Mouse (Mus musculus) CH12.LX (cell line): ENCODE results near the gene Kansl3. TPM values are rescaled to one million over a fixed set of nuclear protein-coding genes. Genes with fewer than 3 reads are reported as not detected.
A peak's percentile ranks its signal among the peaks of the same experiment; 100 is the strongest.

Experiments
- DNase-seq: peaks from one replicate; pipeline ENCODE4 v3.0.0-alpha.2; 2013; ENCODE audit errors: extremely low read depth
- H3K27ac ChIP-seq: 2 replicates; pipeline ENCODE4 v1.5.1; 2012; ENCODE audit warnings: low read depth, mild to moderate bottlenecking, control low read depth, moderate library complexity; ENCODE audit not compliant: insufficient read depth
- H3K27me3 ChIP-seq: replicated peaks from 2 replicates; pipeline ENCODE3; 2012; ENCODE audit warnings: inconsistent platforms
- H3K36me3 ChIP-seq, 2 experiments: replicated peaks in 1 of 2; 2 replicates each; pipeline versions ENCODE3 to v1.6.1; 2012; ENCODE audit warnings: inconsistent platforms in 1 of 2, low read length in 1 of 2, mild to moderate bottlenecking in 1 of 2, mixed read lengths in 1 of 2, moderate library complexity in 1 of 2; ENCODE audit not compliant: control insufficient read depth in 1 of 2, insufficient read depth in 1 of 2
- H3K4me1 ChIP-seq, 2 experiments: 2 replicates each; pipeline ENCODE4 v1.6.1; 2012; ENCODE audit warnings: inconsistent platforms in 1 of 2, moderate library complexity in 1 of 2; ENCODE audit not compliant: insufficient read depth in 2 of 2, control insufficient read depth in 1 of 2
- H3K4me2 ChIP-seq: 2 replicates; pipeline ENCODE4 v1.6.1; 2012; ENCODE audit warnings: low read depth, mild to moderate bottlenecking, control low read depth; ENCODE audit not compliant: poor library complexity, insufficient read depth, severe bottlenecking
- H3K4me3 ChIP-seq, 3 experiments: fragments of 150-350 bp in 1 of 3; sonication (generic) in 1 of 3; replicated peaks in 1 of 3; 2 replicates each; pipeline versions ENCODE3 to v1.5.1; 2011 to 2012; ENCODE audit warnings: low read depth in 2 of 3, low read length in 2 of 3, mild to moderate bottlenecking in 2 of 3, moderate library complexity in 2 of 3, control low read depth in 1 of 3, improper control_type of control experiment in 1 of 3, inconsistent platforms in 1 of 3, mixed read lengths in 1 of 3; ENCODE audit not compliant: poor library complexity in 1 of 3
- H3K79me2 ChIP-seq: replicated peaks from 2 replicates; pipeline ENCODE4 v1.6.1; 2012; ENCODE audit warnings: mild to moderate bottlenecking, moderate library complexity; ENCODE audit not compliant: control insufficient read depth, poor library complexity, insufficient read depth, severe bottlenecking; ENCODE audit errors: extremely low read depth
- H3K9ac ChIP-seq: 2 replicates; pipeline ENCODE4 v1.6.1; 2012; ENCODE audit warnings: low read depth, mild to moderate bottlenecking, control low read depth, moderate library complexity; ENCODE audit not compliant: insufficient read depth
- H3K9me3 ChIP-seq: replicated peaks from 2 replicates; pipeline ENCODE3; 2012; ENCODE audit warnings: low read length, inconsistent platforms, mixed read lengths
- BHLHE40 ChIP-seq: IDR thresholded peaks from 2 replicates; pipeline ENCODE4 v1.6.1; 2011; ENCODE audit warnings: mild to moderate bottlenecking, low read depth, low read length, improper control_type of control experiment
- CHD1 ChIP-seq: IDR thresholded peaks from 2 replicates; pipeline ENCODE4 v1.6.1; 2012; ENCODE audit warnings: low read depth, low read length, improper control_type of control experiment, inconsistent platforms
- CHD2 ChIP-seq: IDR thresholded peaks from 2 replicates; pipeline ENCODE4 v1.6.1; 2011; ENCODE audit warnings: low read length, improper control_type of control experiment
- CTCF ChIP-seq, 2 experiments: IDR thresholded peaks in 1 of 2; conservative IDR thresholded peaks in 1 of 2; 2 replicates each; pipeline ENCODE4 v1.5.1; 2011 to 2012; ENCODE audit warnings: low read depth in 2 of 2, low read length in 2 of 2, improper control_type of control experiment in 1 of 2, inconsistent platforms in 1 of 2, mild to moderate bottlenecking in 1 of 2, moderate library complexity in 1 of 2
- E2F4 ChIP-seq: IDR thresholded peaks from 2 replicates; pipeline ENCODE4 v1.6.1; 2011; ENCODE audit warnings: low read depth, low read length, improper control_type of control experiment; ENCODE audit not compliant: insufficient replicate concordance
- ELF1 ChIP-seq: IDR thresholded peaks from 2 replicates; pipeline ENCODE4 v1.6.1; 2014; ENCODE audit warnings: low read depth, mild to moderate bottlenecking, inconsistent platforms, low read length, improper control_type of control experiment
- EP300 ChIP-seq: IDR thresholded peaks from 2 replicates; pipeline ENCODE4 v1.6.1; 2011; ENCODE audit warnings: low read length, improper control_type of control experiment
- ETS1 ChIP-seq: conservative IDR thresholded peaks from 2 replicates; pipeline ENCODE4 v1.6.1; 2012; ENCODE audit warnings: low read depth, mild to moderate bottlenecking, inconsistent platforms, low read length, improper control_type of control experiment, moderate library complexity
- GABPA ChIP-seq: IDR thresholded peaks from 2 replicates; pipeline ENCODE4 v1.6.1; 2012; ENCODE audit warnings: low read depth, low read length, improper control_type of control experiment, inconsistent platforms; ENCODE audit not compliant: insufficient replicate concordance
- HCFC1 ChIP-seq: IDR thresholded peaks from 2 replicates; pipeline ENCODE4 v1.6.1; 2012; ENCODE audit warnings: low read depth, mild to moderate bottlenecking, inconsistent platforms, low read length, improper control_type of control experiment
- IRF4 ChIP-seq: IDR thresholded peaks from 2 replicates; pipeline ENCODE4 v1.6.1; 2014; ENCODE audit warnings: low read depth, mild to moderate bottlenecking, inconsistent platforms, low read length, improper control_type of control experiment
- JUN ChIP-seq: IDR thresholded peaks from 2 replicates; pipeline ENCODE4 v1.6.1; 2011; ENCODE audit warnings: low read depth, mild to moderate bottlenecking, low read length, improper control_type of control experiment, moderate library complexity; ENCODE audit not compliant: insufficient read depth
- JUND ChIP-seq: conservative IDR thresholded peaks from 2 replicates; pipeline ENCODE4 v1.6.1; 2011; ENCODE audit warnings: low read depth, low read length, improper control_type of control experiment
- KAT2A ChIP-seq: IDR thresholded peaks from 2 replicates; pipeline ENCODE4 v1.6.1; 2012; ENCODE audit warnings: low read length, improper control_type of control experiment, inconsistent platforms; ENCODE audit not compliant: insufficient replicate concordance
- MAFK ChIP-seq: IDR thresholded peaks from 2 replicates; pipeline ENCODE4 v1.6.1; 2011; ENCODE audit warnings: low read length, improper control_type of control experiment; ENCODE audit not compliant: insufficient replicate concordance
- MAX ChIP-seq: IDR thresholded peaks from 2 replicates; pipeline ENCODE4 v1.6.1; 2011; ENCODE audit warnings: low read length, improper control_type of control experiment
- MAZ ChIP-seq: IDR thresholded peaks from 2 replicates; pipeline ENCODE4 v1.6.1; 2012; ENCODE audit warnings: low read depth, mild to moderate bottlenecking, inconsistent platforms, low read length, improper control_type of control experiment, moderate library complexity
- MEF2A ChIP-seq: IDR thresholded peaks from 2 replicates; pipeline ENCODE4 v1.6.1; 2014; ENCODE audit warnings: low read depth, mild to moderate bottlenecking, inconsistent platforms, low read length, improper control_type of control experiment, borderline replicate concordance
- MXI1 ChIP-seq: IDR thresholded peaks from 2 replicates; pipeline ENCODE4 v1.6.1; 2011; ENCODE audit warnings: mild to moderate bottlenecking, low read depth, low read length, improper control_type of control experiment
- MYC ChIP-seq: IDR thresholded peaks from 2 replicates; pipeline ENCODE4 v1.6.1; 2011; ENCODE audit warnings: low read depth, mild to moderate bottlenecking, improper control_type of control experiment, low read length
- NELFE ChIP-seq: IDR thresholded peaks from 2 replicates; pipeline ENCODE4 v1.6.1; 2011; ENCODE audit warnings: low read depth, low read length, improper control_type of control experiment
- NRF1 ChIP-seq: IDR thresholded peaks from 2 replicates; pipeline ENCODE4 v1.6.1; 2014; ENCODE audit warnings: low read depth, mild to moderate bottlenecking, inconsistent platforms, low read length, improper control_type of control experiment, moderate library complexity
- PAX5 ChIP-seq: IDR thresholded peaks from 2 replicates; pipeline ENCODE4 v1.6.1; 2012; ENCODE audit warnings: low read length, inconsistent platforms, mixed read lengths
- POLR2A ChIP-seq: IDR thresholded peaks from 2 replicates; pipeline ENCODE4 v1.6.1; 2011; ENCODE audit warnings: low read depth, mild to moderate bottlenecking, improper control_type of control experiment, low read length
- POLR2AphosphoS2 ChIP-seq: IDR thresholded peaks from 2 replicates; pipeline ENCODE4 v1.6.1; 2011; ENCODE audit warnings: low read depth, low read length, improper control_type of control experiment
- RAD21 ChIP-seq: IDR thresholded peaks from 2 replicates; pipeline ENCODE4 v1.6.1; 2011; ENCODE audit warnings: low read depth, mild to moderate bottlenecking, low read length, improper control_type of control experiment, moderate library complexity
- RCOR1 ChIP-seq: conservative IDR thresholded peaks from 2 replicates; pipeline ENCODE4 v1.6.1; 2012; ENCODE audit warnings: low read depth, mild to moderate bottlenecking, inconsistent platforms, low read length, improper control_type of control experiment
- SIN3A ChIP-seq: IDR thresholded peaks from 2 replicates; pipeline ENCODE4 v1.6.1; 2012; ENCODE audit warnings: low read length, improper control_type of control experiment, inconsistent platforms
- SMC3 ChIP-seq: IDR thresholded peaks from 2 replicates; pipeline ENCODE4 v1.6.1; 2011; ENCODE audit warnings: low read depth, low read length, improper control_type of control experiment
- TBP ChIP-seq: conservative IDR thresholded peaks from 2 replicates; pipeline ENCODE4 v1.6.1; 2011; ENCODE audit warnings: low read depth, low read length, improper control_type of control experiment
- TCF12 ChIP-seq: IDR thresholded peaks from 2 replicates; pipeline ENCODE4 v1.6.1; 2014; ENCODE audit warnings: low read depth, mild to moderate bottlenecking, inconsistent platforms, low read length, improper control_type of control experiment
- UBTF ChIP-seq: IDR thresholded peaks from 2 replicates; pipeline ENCODE4 v1.6.1; 2012; ENCODE audit warnings: low read depth, mild to moderate bottlenecking, inconsistent platforms, low read length, improper control_type of control experiment, moderate library complexity
- USF1 ChIP-seq: IDR thresholded peaks from 2 replicates; pipeline ENCODE4 v1.6.1; 2014; ENCODE audit warnings: low read depth, mild to moderate bottlenecking, inconsistent platforms, low read length, improper control_type of control experiment
- USF2 ChIP-seq: conservative IDR thresholded peaks from 2 replicates; pipeline ENCODE4 v1.6.1; 2011; ENCODE audit warnings: low read depth, low read length, improper control_type of control experiment
- ZC3H11A ChIP-seq: IDR thresholded peaks from 2 replicates; pipeline ENCODE4 v1.6.1; 2012; ENCODE audit warnings: low read depth, mild to moderate bottlenecking, inconsistent platforms, low read length, improper control_type of control experiment
- ZKSCAN1 ChIP-seq: IDR thresholded peaks from 2 replicates; pipeline ENCODE4 v1.6.1; 2012; ENCODE audit warnings: low read depth, inconsistent platforms, low read length, improper control_type of control experiment, borderline replicate concordance
- ZMIZ1 ChIP-seq: IDR thresholded peaks from 2 replicates; pipeline ENCODE4 v1.6.1; 2012; ENCODE audit warnings: low read depth, mild to moderate bottlenecking, inconsistent platforms, low read length, improper control_type of control experiment
- ZNF384 ChIP-seq: IDR thresholded peaks from 2 replicates; pipeline ENCODE4 v1.6.1; 2012; ENCODE audit warnings: low read depth, low read length, improper control_type of control experiment, inconsistent platforms
- dilution Hi-C: fragments of 300-500 bp; cut with MboI; formaldehyde crosslinking; loops from 2 replicates; pipeline ENCODE4 v1.14.3; 2020; ENCODE audit warnings: low sequenced_read_pairs; ENCODE audit not compliant: extremely low pct_unique_long_range_greater_than_20kb, extremely low pct_ligation_motif_present
- in situ Hi-C: fragments of 300-500 bp; cut with MboI; formaldehyde crosslinking; loops from 3 replicates; pipeline ENCODE4 v1.14.3; 2019; ENCODE audit warnings: low sequenced_read_pairs, low pct_ligation_motif_present, low pct_unique_long_range_greater_than_20kb, mixed read lengths
- polyA plus RNA-seq: library from polyadenylated mRNA; unstranded; fragments of >175 nt; gene quantifications from 2 replicates; pipeline ENCODE4 v1.2.1, GENCODE M21; 2012; ENCODE audit warnings: low read depth; ENCODE audit not compliant: insufficient read length
- total RNA-seq, 2 experiments: library from RNA; depleted of rRNA; stranded (reverse); fragments of 300-350 nt in 1 of 2; fragments of >200 nt in 1 of 2; gene quantifications; 2 replicates each; pipeline ENCODE4 v1.2.3; 2012 to 2014

Gene Kansl3
- 16.5 and 17.0 TPM in 2 replicates for total RNA-seq (2012; rRNA removed)
- total RNA-seq (2014; rRNA removed): 14.3 TPM in 2 replicates
- 19.7 and 21.2 TPM in 2 replicates for polyA plus RNA-seq

DNA sequence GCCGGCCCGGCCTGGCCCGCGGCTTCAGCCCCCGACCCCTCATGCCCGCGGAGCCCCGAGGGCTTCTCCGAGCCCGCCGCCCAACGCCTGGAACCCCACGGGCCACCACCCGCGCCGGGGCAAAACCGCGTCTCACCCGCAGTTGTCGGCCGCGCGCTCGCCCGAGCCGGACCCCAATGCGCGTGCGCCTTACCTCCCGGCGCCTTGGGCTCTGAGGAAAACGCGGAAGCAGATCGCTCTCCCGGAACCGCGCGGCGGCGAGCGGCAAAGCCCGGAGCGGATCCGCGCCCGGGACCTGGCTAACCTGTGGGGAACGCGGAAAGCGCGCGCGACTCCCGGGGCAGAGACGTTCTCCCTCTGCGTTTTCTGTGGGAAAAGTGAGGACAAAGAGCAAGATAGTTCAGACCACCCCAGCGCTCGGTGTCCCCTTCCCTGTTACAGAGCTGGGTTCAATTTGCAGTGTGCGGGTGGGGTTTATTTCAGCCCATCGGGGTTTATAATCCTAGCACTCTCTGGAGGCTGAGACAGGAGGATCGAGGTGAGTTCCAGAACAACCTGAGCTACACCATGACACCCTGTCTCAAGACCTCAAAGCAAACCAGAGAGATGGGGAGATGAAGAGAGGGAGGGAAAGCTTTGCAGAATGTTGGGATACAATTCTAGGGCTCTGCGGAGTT, at the start of gene Kansl3:
Gene Kansl3, minus strand, starts transcription at position 213 of the 677 bp plus-strand sequence.
- peak within 1 kb of the TSS; percentile 82 for H3K9ac ChIP-seq
- H3K79me2 ChIP-seq: peaks cover 27% of the 10 kb centered on the region
- H3K4me2 ChIP-seq: peak within 1 kb of the TSS; percentile 69
- in situ Hi-C loops: loop anchor here (10.0 kb wide), 1 partner anchor 106 kb away; the partner anchor contains the start of gene Cnnm4
- DNase-seq: peak; percentile 81
- peak within 1 kb of the TSS; percentile 70 to 85 (median 85) for H3K4me3 ChIP-seq
- H3K27ac ChIP-seq: no peak within 1 kb of the TSS; the same call in 1 of the 2 replicates
- peaks cover 7 to 27% of the 10 kb centered on the region in 2 experiments for H3K36me3 ChIP-seq
- H3K9me3 ChIP-seq: peaks cover 2% of the 10 kb centered on the region
- TF ChIP-seq MAFK: no peak
- TF ChIP-seq MXI1: peak; percentile 66; the same call in 1 of the 2 replicates
- peak; percentile 86 for TF ChIP-seq NELFE
- peak; percentile 74 for TF ChIP-seq HCFC1
- TF ChIP-seq EP300: no peak
- no peak for TF ChIP-seq CTCF (conservative IDR thresholded peaks at IDR 0.05 in 1 of 2, IDR thresholded peaks at IDR 0.05 in 1 of 2; ENCODE audit: low read depth in 2 of 2, low read length in 2 of 2)
- peak; percentile 82 for TF ChIP-seq ZMIZ1
- no peak for TF ChIP-seq ETS1
- no peak for TF ChIP-seq ZC3H11A
- TF ChIP-seq TBP: 0 out of 2 replicates have a peak, but pooled peaks have one; percentile 10
- no peak for TF ChIP-seq JUND
- TF ChIP-seq ZNF384: no peak
- TF ChIP-seq E2F4: no peak
- TF ChIP-seq IRF4: peak; percentile 59; the same call in 1 of the 2 replicates
- TF ChIP-seq SIN3A: peak; percentile 92
- TF ChIP-seq TCF12: peak; percentile 67
- no peak for TF ChIP-seq KAT2A
- no peak for TF ChIP-seq MAX
- TF ChIP-seq MEF2A: 0 out of 2 replicates have a peak, but pooled peaks have one; percentile 23
- no peak for TF ChIP-seq GABPA
- TF ChIP-seq MYC: no peak
- no peak; the same call in 1 of the 2 replicates for TF ChIP-seq USF2
- no peak for TF ChIP-seq BHLHE40
- TF ChIP-seq ELF1: peak; percentile 87
- TF ChIP-seq ZKSCAN1: no peak
- no peak for TF ChIP-seq CHD1
- no peak for TF ChIP-seq RAD21
- peak; percentile 93 for TF ChIP-seq POLR2A
- no peak for TF ChIP-seq RCOR1
- TF ChIP-seq PAX5: no peak
- no peak for TF ChIP-seq UBTF
- no peak for TF ChIP-seq JUN
- peak; percentile 89 for TF ChIP-seq NRF1
- TF ChIP-seq SMC3: no peak
- TF ChIP-seq MAZ: no peak
- TF ChIP-seq POLR2AphosphoS2: no peak; the same call in 1 of the 2 replicates
- TF ChIP-seq CHD2: no peak
- TF ChIP-seq USF1: no peak
- TF ChIP-seq, all 38 proteins: peak for 12
- no peaks in the 10 kb centered on the region for H3K27me3 ChIP-seq
- H3K4me1 ChIP-seq: peaks cover 7 to 24% of the 10 kb centered on the region in 2 experiments
- dilution Hi-C loops: no loop called here
